Mouse (Mus musculus) kidney, postnatal 0 days (tissue): ENCODE data around the gene Pex11a. TPM values are rescaled to one million over a fixed set of nuclear protein-coding genes. Genes with fewer than 3 reads are reported as not detected.
A peak's percentile ranks its signal among the peaks of the same experiment; 100 is the strongest.

ENCODE experiments used
- ATAC-seq: fragments of 200-750 bp; cut with Nextera tagmentation; replicated peaks from 2 replicates; pipeline ENCODE4 v1.8.0; 2017; ENCODE audit warnings: low read depth, moderate number of reproducible peaks, moderate TSS enrichment, moderate library complexity; ENCODE audit not compliant: low FRiP score
- DNase-seq: peaks from one replicate; pipeline ENCODE4 v3.0.0-alpha.2; 2016; ENCODE audit warnings: low spot score
- H3K27ac ChIP-seq: fragments of 300-500 bp; sonication (generic); 2 replicates; pipeline ENCODE4 v1.5.1; 2014; ENCODE audit warnings: mild to moderate bottlenecking
- H3K27me3 ChIP-seq: fragments of 300-500 bp; sonication (generic); 2 replicates; pipeline ENCODE4 v1.6.1; 2014; ENCODE audit warnings: low read length, mixed read lengths; ENCODE audit not compliant: insufficient read depth
- H3K36me3 ChIP-seq: fragments of 300-500 bp; sonication (generic); 2 replicates; pipeline ENCODE4 v1.6.1; 2014; ENCODE audit warnings: low read length, mixed read lengths; ENCODE audit not compliant: insufficient read depth
- H3K4me1 ChIP-seq: fragments of 300-500 bp; sonication (generic); replicated peaks from 2 replicates; pipeline ENCODE4 v1.6.1; 2014; ENCODE audit warnings: antibody characterized with exemption, low read length, mixed read lengths; ENCODE audit not compliant: insufficient read depth
- H3K4me2 ChIP-seq: fragments of 300-500 bp; sonication (generic); 2 replicates; pipeline ENCODE4 v1.6.1; 2014; ENCODE audit warnings: mild to moderate bottlenecking, low read length, moderate library complexity, mixed read lengths
- H3K4me3 ChIP-seq: fragments of 300-500 bp; sonication (generic); replicated peaks from 2 replicates; pipeline ENCODE4 v1.5.1; 2014; ENCODE audit warnings: low read depth, low read length
- H3K9ac ChIP-seq: fragments of 300-500 bp; sonication (generic); 2 replicates; pipeline ENCODE4 v1.6.1; 2014; ENCODE audit warnings: low read depth, low read length
- H3K9me3 ChIP-seq: fragments of 300-500 bp; sonication (generic); replicated peaks from 2 replicates; pipeline ENCODE4 v1.6.1; 2016; ENCODE audit warnings: low read length, inconsistent platforms, mixed read lengths
- CTCF ChIP-seq: IDR thresholded peaks from 2 replicates; pipeline ENCODE4 v1.5.1; 2016; ENCODE audit warnings: antibody characterized with exemption, low read depth, mild to moderate bottlenecking, moderate library complexity
- WGBS: fragments of 180-500 bp; shearing (Covaris S2); extraction: QIAGEN DNeasy Blood & Tissue Kit; methylation state at CpG from one replicate; pipeline ENCODE4 v1.1.7; 2014; 5-methylcytosine and 5-hydroxymethylcytosine counted together
- polyA plus RNA-seq: library from polyadenylated mRNA; unstranded; fragments of >200 nt; fragmentation: Nextera tagmentation; extraction: Ambion mirVana; gene quantifications from 2 replicates; pipeline ENCODE4 v1.2.1, GENCODE M21; 2015

The Pex11a gene
- polyA plus RNA-seq, 1 experiment from 2014 or later, result 21.2 TPM

DNA sequence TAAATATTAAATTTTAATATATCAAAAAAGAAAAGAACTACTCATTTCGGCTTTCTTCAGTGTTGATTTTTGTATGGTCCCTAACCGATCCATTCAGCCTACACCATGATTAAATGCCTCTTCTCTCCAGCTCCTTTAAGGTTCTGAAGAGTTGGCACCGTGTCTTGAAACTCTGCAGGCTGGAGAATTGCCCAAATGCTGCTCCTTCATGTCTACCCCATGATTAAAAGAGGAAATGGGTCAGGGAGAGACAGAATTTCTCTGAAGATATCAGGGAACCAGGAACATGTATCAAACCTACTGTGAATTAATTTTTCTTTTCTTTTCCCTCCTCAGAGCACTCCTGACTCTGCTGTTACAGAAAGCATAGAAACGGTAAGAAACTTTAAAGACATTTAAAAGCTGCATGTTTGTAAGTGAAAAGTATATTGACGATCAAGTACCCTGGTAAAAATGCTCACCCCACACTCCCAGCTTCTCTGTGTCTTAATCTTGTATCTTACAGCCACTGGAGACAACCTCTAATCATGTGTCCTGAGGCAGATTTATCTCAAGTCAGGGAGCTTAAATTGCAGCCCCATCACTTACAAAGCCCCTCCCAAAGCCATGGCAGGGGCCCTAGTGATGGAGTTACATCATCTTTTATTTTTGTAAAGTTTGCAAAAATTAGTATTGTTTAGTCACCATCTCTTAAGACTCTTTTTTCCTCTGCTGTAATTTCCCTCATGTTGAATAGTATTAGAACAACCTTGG, 18.4 kb upstream of the Pex11a start:
- ATAC-seq (no peak), DNase-seq (no peak)
- Histone ChIP-seq H3K9me3 (no peaks in the 10 kb centered on the region), H3K4me3 (no peak overlapping the region), H3K27ac (no peak overlapping the region), H3K36me3 (no peaks in the 10 kb centered on the region), H3K4me2 (no peak overlapping the region), H3K9ac (no peak overlapping the region), H3K27me3 (no peaks in the 10 kb centered on the region; the same call in 1 of the 2 replicates), H3K4me1 (no peaks in the 10 kb centered on the region)
- TF ChIP-seq CTCF, result no peak
- WGBS, result 69% methylated on average over 5 of the region's 5 CpGs

DNA sequence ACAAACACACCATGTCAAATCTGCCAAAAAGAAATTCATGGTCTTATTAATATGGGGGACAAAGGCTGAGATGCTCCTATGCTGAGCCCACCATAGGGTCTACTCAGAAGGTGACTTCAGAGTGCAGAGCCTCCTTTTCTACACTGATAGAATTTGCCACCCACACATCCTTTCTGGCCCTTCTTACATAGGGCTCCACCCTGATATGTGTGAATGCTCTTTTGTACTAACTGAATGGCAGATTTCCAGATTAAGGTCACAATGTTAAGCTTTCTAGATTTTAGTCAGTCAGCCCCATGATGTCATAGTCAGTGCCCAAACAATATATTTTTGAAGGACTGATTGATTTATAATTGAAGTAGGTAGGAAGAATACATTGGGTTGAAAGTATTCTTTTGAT, 16.8 kb upstream of the Pex11a start:
- no peaks in the 10 kb centered on the region for H3K4me1 ChIP-seq
- no peak overlapping the region for H3K27ac ChIP-seq
- H3K36me3 ChIP-seq, result no peaks in the 10 kb centered on the region
- no peak for DNase-seq
- H3K9me3 ChIP-seq, result no peaks in the 10 kb centered on the region
- TF ChIP-seq CTCF, result no peak
- no peaks in the 10 kb centered on the region; the same call in 1 of the 2 replicates for H3K27me3 ChIP-seq
- H3K9ac ChIP-seq, result no peak overlapping the region
- no peak for ATAC-seq
- H3K4me3 ChIP-seq, result no peak overlapping the region
- H3K4me2 ChIP-seq, result no peak overlapping the region

DNA sequence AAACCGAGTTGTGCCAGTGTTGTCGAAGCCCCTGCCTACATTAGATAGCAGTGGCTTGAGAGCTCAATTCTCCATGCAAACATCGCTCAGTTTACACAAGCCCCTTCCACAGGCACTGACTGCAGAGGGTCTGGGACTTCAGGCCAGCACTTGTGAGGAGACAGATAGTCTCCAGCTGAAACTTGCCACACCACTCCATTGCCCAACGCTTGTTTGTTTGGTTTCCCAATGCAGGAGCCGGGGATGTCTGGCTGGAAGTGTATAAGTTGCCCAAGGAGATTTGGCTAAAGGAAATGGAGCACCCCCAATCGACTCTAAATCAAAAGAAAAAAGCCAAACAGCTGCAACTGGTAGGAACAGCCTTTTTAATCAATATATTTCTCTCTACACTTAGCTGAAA, 15.2 kb upstream of the Pex11a start:
- no peak for TF ChIP-seq CTCF
- Histone ChIP-seq H3K4me1 (no peaks in the 10 kb centered on the region), H3K36me3 (no peaks in the 10 kb centered on the region), H3K9ac (no peak overlapping the region), H3K9me3 (no peaks in the 10 kb centered on the region), H3K4me3 (no peak overlapping the region), H3K27me3 (no peaks in the 10 kb centered on the region; the same call in 1 of the 2 replicates), H3K27ac (no peak overlapping the region), H3K4me2 (no peak overlapping the region)
- ATAC-seq, result no peak
- no peak for DNase-seq
- 76% methylated on average over 6 of the region's 6 CpGs for WGBS

GRCm38 (mm10) chr7:79756334-79756733, 13.4 kb upstream of the Pex11a start:
- Histone ChIP-seq H3K9ac (no peak overlapping the region), H3K9me3 (no peaks in the 10 kb centered on the region), H3K4me3 (no peak overlapping the region), H3K27me3 (no peaks in the 10 kb centered on the region; the same call in 1 of the 2 replicates), H3K4me1 (no peaks in the 10 kb centered on the region), H3K27ac (no peak overlapping the region), H3K36me3 (no peaks in the 10 kb centered on the region), H3K4me2 (no peak overlapping the region)
- peak; percentile 52 for TF ChIP-seq CTCF
- DNase-seq (no peak), ATAC-seq (no peak)
- 48% methylated on average over 2 of the region's 2 CpGs for WGBS

DNA sequence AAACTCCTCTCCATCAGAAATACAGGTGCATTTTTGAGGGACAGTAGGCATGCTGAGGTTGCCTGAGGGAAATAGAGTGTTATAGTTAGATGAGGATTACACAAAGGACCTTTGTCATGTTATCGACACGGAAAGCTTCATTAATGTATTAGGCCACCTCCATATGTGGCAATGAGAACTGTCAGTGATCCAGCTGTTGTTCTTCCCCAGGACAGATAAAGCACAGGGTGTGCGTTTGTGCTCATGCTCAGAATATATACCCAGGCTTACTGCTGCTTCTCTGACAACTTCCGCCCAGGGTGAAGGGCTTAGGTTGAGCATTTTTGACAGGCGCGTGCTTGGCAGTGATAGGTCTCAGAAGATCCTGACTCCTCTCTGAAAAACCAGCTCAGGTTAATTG, 6.6 kb upstream of the Pex11a start:
- no peak overlapping the region for H3K27ac ChIP-seq
- 85% methylated on average over 6 of the region's 6 CpGs for WGBS
- no peaks in the 10 kb centered on the region for H3K27me3 ChIP-seq
- no peaks in the 10 kb centered on the region for H3K9me3 ChIP-seq
- H3K4me2 ChIP-seq, result no peak overlapping the region
- no peak for ATAC-seq
- no peaks in the 10 kb centered on the region for H3K36me3 ChIP-seq
- H3K4me1 ChIP-seq, result no peaks in the 10 kb centered on the region
- H3K4me3 ChIP-seq, result no peak overlapping the region
- no peak for TF ChIP-seq CTCF
- H3K9ac ChIP-seq, result no peak overlapping the region
- DNase-seq, result no peak

DNA sequence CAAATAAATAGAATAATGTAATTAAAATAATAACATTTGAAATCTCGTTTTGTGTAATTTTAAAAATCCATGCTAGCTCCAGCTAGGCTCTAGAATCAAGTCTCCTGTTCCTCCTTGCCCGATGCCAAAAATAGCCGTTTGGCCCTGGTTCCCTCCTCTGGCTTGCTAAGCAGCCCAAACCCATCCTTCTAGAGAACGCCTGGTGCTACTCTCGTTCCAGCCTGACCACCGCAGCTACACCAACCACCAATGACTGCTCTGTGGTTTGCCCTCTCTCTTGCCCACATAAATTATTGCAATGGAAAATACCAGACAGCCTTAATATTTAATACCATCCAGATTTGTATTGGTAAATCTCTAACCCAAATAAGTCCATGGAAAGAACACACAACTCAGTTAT, 4.7 kb upstream of the Pex11a start:
- no peak overlapping the region for H3K4me2 ChIP-seq
- no peaks in the 10 kb centered on the region for H3K4me1 ChIP-seq
- H3K27me3 ChIP-seq, result no peaks in the 10 kb centered on the region
- H3K9ac ChIP-seq, result no peak overlapping the region
- H3K36me3 ChIP-seq, result no peaks in the 10 kb centered on the region
- WGBS, result 73% methylated on average over 6 of the region's 6 CpGs
- no peak for TF ChIP-seq CTCF
- DNase-seq (no peak), ATAC-seq (no peak)
- no peaks in the 10 kb centered on the region for H3K9me3 ChIP-seq
- H3K27ac ChIP-seq, result no peak overlapping the region
- H3K4me3 ChIP-seq, result no peak overlapping the region

- no peak for TF ChIP-seq CTCF
- H3K9me3 ChIP-seq, result no peaks in the 10 kb centered on the region
- no peak overlapping the region for H3K4me3 ChIP-seq
- H3K4me1 ChIP-seq, result no peaks in the 10 kb centered on the region
- H3K9ac ChIP-seq, result no peak overlapping the region
- ATAC-seq (no peak), DNase-seq (no peak)
- 80% methylated on average over 5 of the region's 5 CpGs for WGBS
- H3K36me3 ChIP-seq, result no peaks in the 10 kb centered on the region
- no peaks in the 10 kb centered on the region for H3K27me3 ChIP-seq
- no peak overlapping the region for H3K4me2 ChIP-seq
- no peak overlapping the region for H3K27ac ChIP-seq
Measured at GRCm38 (mm10) chr7:79744585-79744984, 1.7 kb upstream of the Pex11a start.
